ENCODE assay signal across 14 mouse cellular contexts in genomic region chr3:52342226-52342625, GRCm38 (mm10).
A peak's percentile ranks its signal among the peaks of the same experiment; 100 is the strongest.
DNase-seq lines count a peak whose midpoint lies in the region; TF ChIP-seq lines count a peak whose summit lies in the region.
"Had no signal": no experiment of that assay in that cellular context is flagged by ENCODE, and none has a peak within 500 bp of the region (broad histone marks: within the 10 kb centered on the region; RNA-seq: fewer than 3 reads in every experiment).

No protein-coding gene starts in this region.

- intact Hi-C loops in heart, adult 2 months (cut with DNase I) = loop anchor here (5.0 kb wide), 1 partner anchor 75 kb away; the partner anchor contains the start of gene Foxo1
- intact Hi-C loops in heart, postnatal 25 days (cut with DNase I) = loop anchor here (5.0 kb wide), 1 partner anchor 70 kb away; no protein-coding TSS in a partner anchor

- H3K9ac ChIP-seq in heart, adult 2 months (ENCODE audit: low read depth, low read length) = no peak overlapping the region
- H3K9ac ChIP-seq: forebrain, postnatal 0 days; hindbrain, embryonic 15.5 days; neural tube, embryonic 15.5 days had no signal

- peaks cover 28% of the 10 kb centered on the region for H3K36me3 ChIP-seq in heart, adult 2 months (ENCODE audit: control insufficient read depth, insufficient read depth, low read length)
- H3K36me3 ChIP-seq: hindbrain, embryonic 15.5 days; neural tube, embryonic 15.5 days had no signal

- TF ChIP-seq EP300 in heart, adult 2 months (IDR thresholded peaks at IDR 0.05; ENCODE audit: insufficient read depth, low read depth, low read length) = no peak

- no peak for TF ChIP-seq CTCF in heart, adult 2 months (IDR thresholded peaks at IDR 0.05)

- H3K27ac ChIP-seq in heart, adult 2 months = peak overlapping the region; percentile 50
- H3K27ac ChIP-seq: hindbrain, embryonic 15.5 days; neural tube, embryonic 15.5 days had no signal

- DNase-seq in heart, adult 2 months = no peak
- no peak for DNase-seq in heart, postnatal 25 days (ENCODE audit: low spot score)
- DNase-seq in layer of hippocampus, adult 9-11 months = peak; percentile 38
- no peak for DNase-seq in layer of hippocampus, postnatal 36 days
- peak; percentile 8 for DNase-seq in right cerebral cortex, postnatal 25 days
- DNase-seq in right cerebral cortex, postnatal 36 days (ENCODE audit: low spot score in 2 of 2) = no peak
- DNase-seq in kidney, postnatal 25 days = peak; percentile 30 to 52
- DNase-seq: embryo, embryonic 11 days; forebrain, postnatal 0 days; gastrocnemius, postnatal 36 days; thymus, adult 18-20 months had no signal

- peaks cover 5% of the 10 kb centered on the region for H3K79me2 ChIP-seq in heart, adult 2 months (replicated peaks; ENCODE audit: control insufficient read depth, insufficient read depth, low read length)

- no peak for TF ChIP-seq POLR2A in heart, adult 2 months (IDR thresholded peaks at IDR 0.05; ENCODE audit: insufficient read depth, low read depth, low read length)

- WGBS in heart, adult 2 months = 16% methylated on average over 3 of the region's 3 CpGs

- no peak overlapping the region for H3K4me3 ChIP-seq in heart, adult 2 months
- H3K4me3 ChIP-seq: erythroblast, embryonic 14.5 days; hindbrain, embryonic 15.5 days; neural tube, embryonic 15.5 days had no signal

- H3K4me1 ChIP-seq in heart, adult 2 months (ENCODE audit: control insufficient read depth, insufficient read depth, low read length) = peaks cover 34% of the 10 kb centered on the region

- no peaks in the 10 kb centered on the region for H3K27me3 ChIP-seq in heart, adult 2 months (ENCODE audit: control insufficient read depth, insufficient read depth, low read length)
- H3K27me3 ChIP-seq: hindbrain, embryonic 15.5 days; neural tube, embryonic 15.5 days had no signal

Comparison
In these comparisons a context has a peak if more than half of its experiments do, and no peak if none do; other contexts are left out.
1. DNase-seq: peak in layer of hippocampus, adult 9-11 months (single experiment), right cerebral cortex, postnatal 25 days (single experiment) and kidney, postnatal 25 days (2 of 2); none in heart, adult 2 months (0 of 2), heart, postnatal 25 days (single experiment), layer of hippocampus, postnatal 36 days (0 of 2) and right cerebral cortex, postnatal 36 days (0 of 2).